Comparison of ENCODE assay signal across 16 mouse cellular contexts in the genomic region with DNA sequence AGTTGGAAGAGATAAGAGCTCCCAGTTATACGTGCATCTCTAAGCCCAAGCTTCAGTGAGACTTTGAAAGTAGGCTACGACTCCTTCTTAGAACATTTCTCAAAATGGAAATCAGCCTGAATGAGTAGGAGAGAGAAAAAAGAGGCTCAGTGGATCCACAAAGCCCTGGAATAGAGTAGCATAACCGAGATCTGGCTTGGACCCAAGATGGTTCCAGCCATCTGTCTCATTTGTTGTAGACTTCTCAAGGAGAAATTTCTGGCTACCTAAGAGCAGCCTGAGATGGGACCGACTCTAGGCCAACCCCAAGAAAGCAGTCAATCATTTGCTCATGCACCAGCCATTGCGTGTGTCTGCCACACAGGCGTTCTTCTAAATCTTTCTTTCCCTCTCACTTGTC.
DNase-seq lines count a peak whose midpoint lies in the region; ATAC-seq lines count a peak whose summit lies in the region.
"Had no signal": no experiment of that assay in that cellular context is flagged by ENCODE, and none has a peak within 500 bp of the region (broad histone marks: within the 10 kb centered on the region; RNA-seq: fewer than 3 reads in every experiment).

No protein-coding gene starts in this region.

- DNase-seq in intestine, embryonic 14.5 days (ENCODE audit: low spot score), result peak; percentile 40
- DNase-seq in cerebellum, postnatal 10 days, result peak; percentile 90
- DNase-seq in frontal cortex, postnatal 25 days (ENCODE audit: low spot score in 2 of 2), result peak; percentile 43 to 46
- DNase-seq in right cerebral cortex, adult 18-20 months, result peak; percentile 83
- DNase-seq in adrenal gland, adult (ENCODE audit: inconsistent age in 2 of 2, low spot score in 1 of 2), result no peak
- DNase-seq in testis, postnatal 10 days (ENCODE audit: low spot score), result no peak
- no peak for DNase-seq in kidney, adult 18-20 months
- DNase-seq: gastrocnemius, postnatal 36 days; heart, postnatal 10 days; liver; lung, postnatal 36 days had no signal

- no peaks in the 10 kb centered on the region for H3K36me3 ChIP-seq in intestine, embryonic 14.5 days (ENCODE audit: control insufficient read depth, insufficient read depth, low read length)
- H3K36me3 ChIP-seq in intestine, embryonic 15.5 days, result no peaks in the 10 kb centered on the region
- H3K36me3 ChIP-seq: embryonic facial prominence, embryonic 12.5 days had no signal

- H3K4me3 ChIP-seq in intestine, embryonic 14.5 days (ENCODE audit: low read depth, low read length), result no peak overlapping the region
- no peak overlapping the region for H3K4me3 ChIP-seq in intestine, embryonic 15.5 days (replicated peaks)
- H3K4me3 ChIP-seq: embryonic facial prominence, embryonic 12.5 days had no signal

- H3K9me3 ChIP-seq in intestine, embryonic 14.5 days (ENCODE audit: control insufficient read depth, low read length), result no peaks in the 10 kb centered on the region
- H3K9me3 ChIP-seq in intestine, embryonic 15.5 days, result no peaks in the 10 kb centered on the region
- H3K9me3 ChIP-seq: embryonic facial prominence, embryonic 12.5 days had no signal

- H3K9ac ChIP-seq in intestine, embryonic 14.5 days (ENCODE audit: low read length), result no peak overlapping the region
- H3K9ac ChIP-seq in intestine, embryonic 15.5 days, result no peak overlapping the region
- H3K9ac ChIP-seq: embryonic facial prominence, embryonic 12.5 days had no signal

- H3K4me2 ChIP-seq in intestine, embryonic 14.5 days (ENCODE audit: low read length), result no peak overlapping the region
- H3K4me2 ChIP-seq in intestine, embryonic 15.5 days (replicated peaks), result no peak overlapping the region
- H3K4me2 ChIP-seq: embryonic facial prominence, embryonic 12.5 days had no signal

- no peaks in the 10 kb centered on the region for H3K4me1 ChIP-seq in intestine, embryonic 14.5 days (replicated peaks; ENCODE audit: control insufficient read depth, insufficient read depth, low read length)
- no peaks in the 10 kb centered on the region for H3K4me1 ChIP-seq in intestine, embryonic 15.5 days (replicated peaks)

- no peaks in the 10 kb centered on the region for H3K27me3 ChIP-seq in intestine, embryonic 14.5 days (replicated peaks; ENCODE audit: control insufficient read depth, insufficient read depth, low read length)
- no peaks in the 10 kb centered on the region for H3K27me3 ChIP-seq in intestine, embryonic 15.5 days (replicated peaks)
- H3K27me3 ChIP-seq: embryonic facial prominence, embryonic 12.5 days had no signal

- no peak overlapping the region for H3K27ac ChIP-seq in intestine, embryonic 14.5 days (ENCODE audit: low read depth)
- no peak overlapping the region for H3K27ac ChIP-seq in intestine, embryonic 15.5 days
- H3K27ac ChIP-seq: embryonic facial prominence, embryonic 12.5 days; kidney, postnatal 0 days; stomach, postnatal 0 days had no signal

- no peak for ATAC-seq in intestine, embryonic 14.5 days (replicated peaks; ENCODE audit: low FRiP score, low TSS enrichment, low read depth)
- ATAC-seq in intestine, embryonic 15.5 days, result no peak
- ATAC-seq: Patski had no signal

- 73% methylated on average over 6 of the region's 6 CpGs for WGBS in intestine, embryonic 14.5 days
- 85% methylated on average over 6 of the region's 6 CpGs for WGBS in intestine, embryonic 15.5 days

Comparison
In these comparisons a context has a peak if more than half of its experiments do, and no peak if none do; other contexts are left out.
1. DNase-seq: peak in intestine, embryonic 14.5 days (single experiment), cerebellum, postnatal 10 days (2 of 2), frontal cortex, postnatal 25 days (2 of 2) and right cerebral cortex, adult 18-20 months (single experiment); none in adrenal gland, adult (0 of 2), testis, postnatal 10 days (single experiment) and kidney, adult 18-20 months (single experiment).